Mouse (Mus musculus) CH12.LX (cell line): ENCODE measurements at regions not wholly inside any gene's neighbourhood (a gene's known extent, or its start where the extent isn't known, plus 50 kb on each side); places are given as distances from the start of the nearest gene placed in this dataset.

Experiments used
- DNase-seq: peaks from one replicate; pipeline ENCODE4 v3.0.0-alpha.2; 2013; ENCODE audit errors: extremely low read depth
- H3K27ac ChIP-seq: 2 replicates; pipeline ENCODE4 v1.5.1; 2012; ENCODE audit warnings: low read depth, mild to moderate bottlenecking, control low read depth, moderate library complexity; ENCODE audit not compliant: insufficient read depth
- H3K27me3 ChIP-seq: replicated peaks from 2 replicates; pipeline ENCODE3; 2012; ENCODE audit warnings: inconsistent platforms
- H3K36me3 ChIP-seq, 2 experiments: replicated peaks in 1 of 2; 2 replicates each; pipeline versions ENCODE3 to v1.6.1; 2012; ENCODE audit warnings: inconsistent platforms in 1 of 2, low read length in 1 of 2, mild to moderate bottlenecking in 1 of 2, mixed read lengths in 1 of 2, moderate library complexity in 1 of 2; ENCODE audit not compliant: control insufficient read depth in 1 of 2, insufficient read depth in 1 of 2
- H3K4me1 ChIP-seq, 2 experiments: 2 replicates each; pipeline ENCODE4 v1.6.1; 2012; ENCODE audit warnings: inconsistent platforms in 1 of 2, moderate library complexity in 1 of 2; ENCODE audit not compliant: insufficient read depth in 2 of 2, control insufficient read depth in 1 of 2
- H3K4me2 ChIP-seq: 2 replicates; pipeline ENCODE4 v1.6.1; 2012; ENCODE audit warnings: low read depth, mild to moderate bottlenecking, control low read depth; ENCODE audit not compliant: poor library complexity, insufficient read depth, severe bottlenecking
- H3K4me3 ChIP-seq, 3 experiments: fragments of 150-350 bp in 1 of 3; sonication (generic) in 1 of 3; replicated peaks in 1 of 3; 2 replicates each; pipeline versions ENCODE3 to v1.5.1; 2011 to 2012; ENCODE audit warnings: low read depth in 2 of 3, low read length in 2 of 3, mild to moderate bottlenecking in 2 of 3, moderate library complexity in 2 of 3, control low read depth in 1 of 3, improper control_type of control experiment in 1 of 3, inconsistent platforms in 1 of 3, mixed read lengths in 1 of 3; ENCODE audit not compliant: poor library complexity in 1 of 3
- H3K79me2 ChIP-seq: replicated peaks from 2 replicates; pipeline ENCODE4 v1.6.1; 2012; ENCODE audit warnings: mild to moderate bottlenecking, moderate library complexity; ENCODE audit not compliant: control insufficient read depth, poor library complexity, insufficient read depth, severe bottlenecking; ENCODE audit errors: extremely low read depth
- H3K9ac ChIP-seq: 2 replicates; pipeline ENCODE4 v1.6.1; 2012; ENCODE audit warnings: low read depth, mild to moderate bottlenecking, control low read depth, moderate library complexity; ENCODE audit not compliant: insufficient read depth
- H3K9me3 ChIP-seq: replicated peaks from 2 replicates; pipeline ENCODE3; 2012; ENCODE audit warnings: low read length, inconsistent platforms, mixed read lengths
- BHLHE40 ChIP-seq: IDR thresholded peaks from 2 replicates; pipeline ENCODE4 v1.6.1; 2011; ENCODE audit warnings: mild to moderate bottlenecking, low read depth, low read length, improper control_type of control experiment
- CHD1 ChIP-seq: IDR thresholded peaks from 2 replicates; pipeline ENCODE4 v1.6.1; 2012; ENCODE audit warnings: low read depth, low read length, improper control_type of control experiment, inconsistent platforms
- CHD2 ChIP-seq: IDR thresholded peaks from 2 replicates; pipeline ENCODE4 v1.6.1; 2011; ENCODE audit warnings: low read length, improper control_type of control experiment
- CTCF ChIP-seq, 2 experiments: IDR thresholded peaks in 1 of 2; conservative IDR thresholded peaks in 1 of 2; 2 replicates each; pipeline ENCODE4 v1.5.1; 2011 to 2012; ENCODE audit warnings: low read depth in 2 of 2, low read length in 2 of 2, improper control_type of control experiment in 1 of 2, inconsistent platforms in 1 of 2, mild to moderate bottlenecking in 1 of 2, moderate library complexity in 1 of 2
- E2F4 ChIP-seq: IDR thresholded peaks from 2 replicates; pipeline ENCODE4 v1.6.1; 2011; ENCODE audit warnings: low read depth, low read length, improper control_type of control experiment; ENCODE audit not compliant: insufficient replicate concordance
- ELF1 ChIP-seq: IDR thresholded peaks from 2 replicates; pipeline ENCODE4 v1.6.1; 2014; ENCODE audit warnings: low read depth, mild to moderate bottlenecking, inconsistent platforms, low read length, improper control_type of control experiment
- EP300 ChIP-seq: IDR thresholded peaks from 2 replicates; pipeline ENCODE4 v1.6.1; 2011; ENCODE audit warnings: low read length, improper control_type of control experiment
- GABPA ChIP-seq: IDR thresholded peaks from 2 replicates; pipeline ENCODE4 v1.6.1; 2012; ENCODE audit warnings: low read depth, low read length, improper control_type of control experiment, inconsistent platforms; ENCODE audit not compliant: insufficient replicate concordance
- IRF4 ChIP-seq: IDR thresholded peaks from 2 replicates; pipeline ENCODE4 v1.6.1; 2014; ENCODE audit warnings: low read depth, mild to moderate bottlenecking, inconsistent platforms, low read length, improper control_type of control experiment
- KAT2A ChIP-seq: IDR thresholded peaks from 2 replicates; pipeline ENCODE4 v1.6.1; 2012; ENCODE audit warnings: low read length, improper control_type of control experiment, inconsistent platforms; ENCODE audit not compliant: insufficient replicate concordance
- MAFK ChIP-seq: IDR thresholded peaks from 2 replicates; pipeline ENCODE4 v1.6.1; 2011; ENCODE audit warnings: low read length, improper control_type of control experiment; ENCODE audit not compliant: insufficient replicate concordance
- MAZ ChIP-seq: IDR thresholded peaks from 2 replicates; pipeline ENCODE4 v1.6.1; 2012; ENCODE audit warnings: low read depth, mild to moderate bottlenecking, inconsistent platforms, low read length, improper control_type of control experiment, moderate library complexity
- MEF2A ChIP-seq: IDR thresholded peaks from 2 replicates; pipeline ENCODE4 v1.6.1; 2014; ENCODE audit warnings: low read depth, mild to moderate bottlenecking, inconsistent platforms, low read length, improper control_type of control experiment, borderline replicate concordance
- MXI1 ChIP-seq: IDR thresholded peaks from 2 replicates; pipeline ENCODE4 v1.6.1; 2011; ENCODE audit warnings: mild to moderate bottlenecking, low read depth, low read length, improper control_type of control experiment
- MYC ChIP-seq: IDR thresholded peaks from 2 replicates; pipeline ENCODE4 v1.6.1; 2011; ENCODE audit warnings: low read depth, mild to moderate bottlenecking, improper control_type of control experiment, low read length
- NELFE ChIP-seq: IDR thresholded peaks from 2 replicates; pipeline ENCODE4 v1.6.1; 2011; ENCODE audit warnings: low read depth, low read length, improper control_type of control experiment
- NRF1 ChIP-seq: IDR thresholded peaks from 2 replicates; pipeline ENCODE4 v1.6.1; 2014; ENCODE audit warnings: low read depth, mild to moderate bottlenecking, inconsistent platforms, low read length, improper control_type of control experiment, moderate library complexity
- RCOR1 ChIP-seq: conservative IDR thresholded peaks from 2 replicates; pipeline ENCODE4 v1.6.1; 2012; ENCODE audit warnings: low read depth, mild to moderate bottlenecking, inconsistent platforms, low read length, improper control_type of control experiment
- SMC3 ChIP-seq: IDR thresholded peaks from 2 replicates; pipeline ENCODE4 v1.6.1; 2011; ENCODE audit warnings: low read depth, low read length, improper control_type of control experiment
- TCF12 ChIP-seq: IDR thresholded peaks from 2 replicates; pipeline ENCODE4 v1.6.1; 2014; ENCODE audit warnings: low read depth, mild to moderate bottlenecking, inconsistent platforms, low read length, improper control_type of control experiment
- USF1 ChIP-seq: IDR thresholded peaks from 2 replicates; pipeline ENCODE4 v1.6.1; 2014; ENCODE audit warnings: low read depth, mild to moderate bottlenecking, inconsistent platforms, low read length, improper control_type of control experiment
- USF2 ChIP-seq: conservative IDR thresholded peaks from 2 replicates; pipeline ENCODE4 v1.6.1; 2011; ENCODE audit warnings: low read depth, low read length, improper control_type of control experiment
- ZKSCAN1 ChIP-seq: IDR thresholded peaks from 2 replicates; pipeline ENCODE4 v1.6.1; 2012; ENCODE audit warnings: low read depth, inconsistent platforms, low read length, improper control_type of control experiment, borderline replicate concordance
- dilution Hi-C: fragments of 300-500 bp; cut with MboI; formaldehyde crosslinking; loops from 2 replicates; pipeline ENCODE4 v1.14.3; 2020; ENCODE audit warnings: low sequenced_read_pairs; ENCODE audit not compliant: extremely low pct_unique_long_range_greater_than_20kb, extremely low pct_ligation_motif_present
- in situ Hi-C: fragments of 300-500 bp; cut with MboI; formaldehyde crosslinking; loops from 3 replicates; pipeline ENCODE4 v1.14.3; 2019; ENCODE audit warnings: low sequenced_read_pairs, low pct_ligation_motif_present, low pct_unique_long_range_greater_than_20kb, mixed read lengths

DNA sequence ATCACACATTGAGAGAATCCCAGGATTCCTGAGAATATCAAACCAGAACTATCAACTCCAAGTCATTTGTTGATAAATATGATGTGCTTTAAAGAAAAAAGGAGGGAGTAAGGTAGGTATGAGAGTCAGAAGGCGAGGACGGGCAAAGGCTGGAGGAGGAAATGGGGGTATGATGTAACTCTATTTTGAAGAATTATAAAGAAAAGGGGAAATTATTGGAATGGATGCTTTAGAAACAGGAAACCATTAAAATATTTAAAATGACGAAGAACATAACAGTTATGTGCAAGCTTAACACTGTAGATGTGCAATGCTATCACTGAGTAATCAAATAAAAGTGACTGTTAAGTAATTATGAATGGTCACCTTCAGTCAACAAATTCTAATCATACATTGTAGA, 257.4 kb upstream of the Arid1b start:
- Histone ChIP-seq H3K79me2 (no peaks in the 10 kb centered on the region), H3K4me3 (no peak overlapping the region), H3K4me2 (no peak overlapping the region), H3K36me3 (no peaks in the 10 kb centered on the region)
- in situ Hi-C loops, result no loop called here
- dilution Hi-C loops, result no loop called here
- TF ChIP-seq CHD2 (no peak), MAFK (no peak), ELF1 (no peak), NRF1 (no peak), MYC (no peak), KAT2A (no peak), TCF12 (no peak), USF2 (no peak), SMC3 (no peak), IRF4 (no peak), NELFE (no peak), MAZ (no peak), MXI1 (no peak), USF1 (no peak), RCOR1 (no peak), CHD1 (no peak), BHLHE40 (no peak), ZKSCAN1 (no peak), E2F4 (no peak), GABPA (no peak)
- TF ChIP-seq, all 38 proteins: peak for 0
- H3K9me3 ChIP-seq, result no peaks in the 10 kb centered on the region
- no peak for DNase-seq
- no peak overlapping the region for H3K9ac ChIP-seq
- no peaks in the 10 kb centered on the region for H3K27me3 ChIP-seq
- H3K4me1 ChIP-seq, result peaks cover 4 to 22% of the 10 kb centered on the region in 2 experiments
- H3K27ac ChIP-seq, result no peak overlapping the region

DNA sequence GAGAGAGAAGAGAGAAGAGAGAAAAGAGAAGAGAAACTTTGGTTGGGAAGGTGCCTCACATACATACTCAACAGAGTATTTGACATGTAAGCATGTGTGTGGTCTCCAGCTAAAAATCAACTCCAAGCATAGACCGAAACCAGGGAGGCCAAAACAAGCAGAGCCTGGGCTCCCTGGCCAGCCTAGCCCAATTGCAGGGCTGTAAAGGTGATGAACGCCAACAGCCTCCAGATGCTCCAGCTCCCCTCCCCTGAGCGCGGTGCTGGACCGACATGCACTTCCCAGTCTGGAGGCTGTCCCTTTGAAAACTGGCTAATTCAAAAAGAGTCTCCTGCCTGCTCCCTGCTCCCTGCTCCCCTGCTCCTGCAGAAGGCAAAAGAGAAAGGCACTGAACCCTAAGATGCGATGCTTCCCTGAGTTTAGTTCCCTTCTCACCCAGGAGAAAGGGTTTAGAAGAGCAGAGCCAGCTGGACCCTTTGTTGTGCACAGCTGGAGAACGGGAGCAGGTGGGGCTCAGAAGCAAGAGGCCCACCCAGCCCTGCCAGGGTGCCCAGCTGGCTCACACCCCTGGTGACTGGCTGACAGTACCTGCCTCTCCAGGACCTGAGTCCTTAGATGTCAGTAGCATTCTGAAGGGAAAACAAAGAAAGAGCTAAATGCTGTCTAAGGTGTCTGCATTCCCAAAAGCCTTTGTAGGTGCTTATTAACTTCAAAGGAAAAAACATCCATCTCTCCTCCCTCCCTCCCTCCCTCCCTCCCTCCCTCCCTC, 255.2 kb upstream of the Arid1b start:
- dilution Hi-C loops (no loop called here), in situ Hi-C loops (no loop called here)
- no peak for DNase-seq
- no peak overlapping the region for H3K27ac ChIP-seq
- no peaks in the 10 kb centered on the region for H3K79me2 ChIP-seq
- H3K9ac ChIP-seq, result no peak overlapping the region
- H3K4me2 ChIP-seq, result no peak overlapping the region
- no peak overlapping the region for H3K4me3 ChIP-seq
- H3K4me1 ChIP-seq, result peaks cover 4 to 26% of the 10 kb centered on the region in 2 experiments
- peaks cover 3% of the 10 kb centered on the region for H3K9me3 ChIP-seq
- no peaks in the 10 kb centered on the region for H3K27me3 ChIP-seq
- no peak for TF ChIP-seq BHLHE40
- TF ChIP-seq E2F4, result no peak
- no peak for TF ChIP-seq EP300
- no peak for TF ChIP-seq MEF2A
- TF ChIP-seq IRF4, result no peak
- no peak for TF ChIP-seq GABPA
- no peak for TF ChIP-seq MAZ
- no peak for TF ChIP-seq MAFK
- TF ChIP-seq RCOR1, result no peak
- TF ChIP-seq CTCF (conservative IDR thresholded peaks at IDR 0.05 in 1 of 2, IDR thresholded peaks at IDR 0.05 in 1 of 2; ENCODE audit: low read depth in 2 of 2, low read length in 2 of 2), result no peak
- no peaks in the 10 kb centered on the region for H3K36me3 ChIP-seq
